Mouse (Mus musculus): ENCODE results near the gene Tspan14. TPM values are rescaled to one million over a fixed set of nuclear protein-coding genes. Genes with fewer than 3 reads are reported as not detected.
A peak's percentile ranks its signal among the peaks of the same experiment; 100 is the strongest.

The Tspan14 gene
- total and polyA plus RNA-seq, 2 experiments = 13.3 to 30.4 TPM

- WGBS = 8% methylated on average over 23 of the region's 23 CpGs
- Histone ChIP-seq H3K9ac (ENCODE audit: low read depth, low read length) (no peak overlapping the region), H3K27ac (replicated peaks; ENCODE audit: insufficient read depth, low read depth, low read length) (no peak overlapping the region), H3K27me3 (ENCODE audit: control insufficient read depth, insufficient read depth, low read length) (no peaks in the 10 kb centered on the region), H3K4me1 (ENCODE audit: control insufficient read depth, insufficient read depth, low read length) (peaks cover 2% of the 10 kb centered on the region; the same call in 1 of the 2 replicates), H3K4me3 (ENCODE audit: insufficient read depth, low read depth, low read length) (no peak overlapping the region), H3K79me2 (ENCODE audit: control insufficient read depth, insufficient read depth, low read length) (no peaks in the 10 kb centered on the region), H3K36me3 (ENCODE audit: control insufficient read depth, insufficient read depth, low read length) (no peaks in the 10 kb centered on the region)
- DNase-seq (ENCODE audit: extremely low read depth, low read depth, low spot score) = peak; percentile 61
- TF ChIP-seq POLR2A (IDR thresholded peaks at IDR 0.05; ENCODE audit: extremely low read depth, insufficient read depth, low read length) (no peak), CTCF (IDR thresholded peaks at IDR 0.05; ENCODE audit: low read depth, low read length) (peak; percentile 94)
Observed at GRCm38 (mm10) chr14:40894576-40895247, 71.9 kb downstream of the Tspan14 start.

- Histone ChIP-seq H3K4me1 (ENCODE audit: control insufficient read depth, insufficient read depth, low read length) (peaks cover 2% of the 10 kb centered on the region; the same call in 1 of the 2 replicates), H3K9ac (ENCODE audit: low read depth, low read length) (no peak overlapping the region), H3K36me3 (ENCODE audit: control insufficient read depth, insufficient read depth, low read length) (no peaks in the 10 kb centered on the region), H3K27me3 (ENCODE audit: control insufficient read depth, insufficient read depth, low read length) (no peaks in the 10 kb centered on the region), H3K4me3 (ENCODE audit: insufficient read depth, low read depth, low read length) (no peak overlapping the region), H3K79me2 (ENCODE audit: control insufficient read depth, insufficient read depth, low read length) (no peaks in the 10 kb centered on the region), H3K27ac (replicated peaks; ENCODE audit: insufficient read depth, low read depth, low read length) (no peak overlapping the region)
- 77% methylated on average over 8 of the region's 8 CpGs for WGBS
- no peak for TF ChIP-seq CTCF (IDR thresholded peaks at IDR 0.05; ENCODE audit: low read depth, low read length)
- no peak for TF ChIP-seq POLR2A (IDR thresholded peaks at IDR 0.05; ENCODE audit: extremely low read depth, insufficient read depth, low read length)
- no peak for DNase-seq (ENCODE audit: extremely low read depth, low read depth, low spot score)
Observed at GRCm38 (mm10) chr14:40893884-40894283, 72.7 kb downstream of the Tspan14 start.

GRCm38 (mm10) chr14:40893196-40893595 is 73.4 kb downstream of the Tspan14 start, which contains the start of gene Sh2d4b:
TSS of gene Sh2d4b (minus strand) at chr14:40893266.
- Histone ChIP-seq H3K27ac (replicated peaks; ENCODE audit: insufficient read depth, low read depth, low read length) (no peak within 1 kb of the TSS), H3K4me3 (ENCODE audit: insufficient read depth, low read depth, low read length) (no peak within 1 kb of the TSS), H3K4me1 (ENCODE audit: control insufficient read depth, insufficient read depth, low read length) (peaks cover 2% of the 10 kb centered on the region; the same call in 1 of the 2 replicates), H3K27me3 (ENCODE audit: control insufficient read depth, insufficient read depth, low read length) (no peaks in the 10 kb centered on the region), H3K36me3 (ENCODE audit: control insufficient read depth, insufficient read depth, low read length) (no peaks in the 10 kb centered on the region), H3K79me2 (ENCODE audit: control insufficient read depth, insufficient read depth, low read length) (no peaks in the 10 kb centered on the region), H3K9ac (ENCODE audit: low read depth, low read length) (no peak within 1 kb of the TSS)
- TF ChIP-seq POLR2A (IDR thresholded peaks at IDR 0.05; ENCODE audit: extremely low read depth, insufficient read depth, low read length) (no peak), CTCF (IDR thresholded peaks at IDR 0.05; ENCODE audit: low read depth, low read length) (no peak)
- no peak for DNase-seq (ENCODE audit: extremely low read depth, low read depth, low spot score)
- 69% methylated on average over 3 of the region's 3 CpGs for WGBS

GRCm38 (mm10) chr14:40892326-40892825 is 74.2 kb downstream of the Tspan14 start:
- DNase-seq (ENCODE audit: extremely low read depth, low read depth, low spot score) = no peak
- no peaks in the 10 kb centered on the region for H3K27me3 ChIP-seq (ENCODE audit: control insufficient read depth, insufficient read depth, low read length)
- H3K9ac ChIP-seq (ENCODE audit: low read depth, low read length) = no peak overlapping the region
- peaks cover 2% of the 10 kb centered on the region; the same call in 1 of the 2 replicates for H3K4me1 ChIP-seq (ENCODE audit: control insufficient read depth, insufficient read depth, low read length)
- no peaks in the 10 kb centered on the region for H3K36me3 ChIP-seq (ENCODE audit: control insufficient read depth, insufficient read depth, low read length)
- no peak overlapping the region for H3K4me3 ChIP-seq (ENCODE audit: insufficient read depth, low read depth, low read length)
- no peak overlapping the region for H3K27ac ChIP-seq (replicated peaks; ENCODE audit: insufficient read depth, low read depth, low read length)
- H3K79me2 ChIP-seq (ENCODE audit: control insufficient read depth, insufficient read depth, low read length) = no peaks in the 10 kb centered on the region
- TF ChIP-seq CTCF (IDR thresholded peaks at IDR 0.05; ENCODE audit: low read depth, low read length) (no peak), POLR2A (IDR thresholded peaks at IDR 0.05; ENCODE audit: extremely low read depth, insufficient read depth, low read length) (no peak)
- 87% methylated on average over 7 of the region's 7 CpGs for WGBS

GRCm38 (mm10) chr14:40891506-40891905 is 75.1 kb downstream of the Tspan14 start:
- H3K4me3 ChIP-seq (ENCODE audit: insufficient read depth, low read depth, low read length) = no peak overlapping the region
- no peaks in the 10 kb centered on the region for H3K79me2 ChIP-seq (ENCODE audit: control insufficient read depth, insufficient read depth, low read length)
- H3K27ac ChIP-seq (replicated peaks; ENCODE audit: insufficient read depth, low read depth, low read length) = no peak overlapping the region
- no peaks in the 10 kb centered on the region for H3K27me3 ChIP-seq (ENCODE audit: control insufficient read depth, insufficient read depth, low read length)
- peaks cover 2% of the 10 kb centered on the region; the same call in 1 of the 2 replicates for H3K4me1 ChIP-seq (ENCODE audit: control insufficient read depth, insufficient read depth, low read length)
- H3K9ac ChIP-seq (ENCODE audit: low read depth, low read length) = no peak overlapping the region
- DNase-seq (ENCODE audit: extremely low read depth, low read depth, low spot score) = no peak
- no peaks in the 10 kb centered on the region for H3K36me3 ChIP-seq (ENCODE audit: control insufficient read depth, insufficient read depth, low read length)
- TF ChIP-seq POLR2A (IDR thresholded peaks at IDR 0.05; ENCODE audit: extremely low read depth, insufficient read depth, low read length) (no peak), CTCF (IDR thresholded peaks at IDR 0.05; ENCODE audit: low read depth, low read length) (no peak)
- 94% methylated on average over 4 of the region's 4 CpGs for WGBS

GRCm38 (mm10) chr14:40889704-40890103 is 76.9 kb downstream of the Tspan14 start:
- Histone ChIP-seq H3K4me1 (ENCODE audit: control insufficient read depth, insufficient read depth, low read length) (peaks cover 2% of the 10 kb centered on the region; the same call in 1 of the 2 replicates), H3K4me3 (ENCODE audit: insufficient read depth, low read depth, low read length) (no peak overlapping the region), H3K9ac (ENCODE audit: low read depth, low read length) (no peak overlapping the region), H3K36me3 (ENCODE audit: control insufficient read depth, insufficient read depth, low read length) (no peaks in the 10 kb centered on the region), H3K79me2 (ENCODE audit: control insufficient read depth, insufficient read depth, low read length) (no peaks in the 10 kb centered on the region), H3K27me3 (ENCODE audit: control insufficient read depth, insufficient read depth, low read length) (no peaks in the 10 kb centered on the region), H3K27ac (replicated peaks; ENCODE audit: insufficient read depth, low read depth, low read length) (no peak overlapping the region)
- no peak for TF ChIP-seq CTCF (IDR thresholded peaks at IDR 0.05; ENCODE audit: low read depth, low read length)
- TF ChIP-seq POLR2A (IDR thresholded peaks at IDR 0.05; ENCODE audit: extremely low read depth, insufficient read depth, low read length) = no peak
- no peak for DNase-seq (ENCODE audit: extremely low read depth, low read depth, low spot score)
- WGBS = 79% methylated on average over 4 of the region's 4 CpGs
